Mouse (Mus musculus) left cerebral cortex, adult 9 months (tissue): ENCODE measurements at regions not wholly inside any gene's neighbourhood (a gene's known extent, or its start where the extent isn't known, plus 50 kb on each side); places are given as distances from the start of the nearest gene placed in this dataset.

ENCODE experiments used
- DNase-seq, 2 experiments: peaks; one replicate each; pipeline ENCODE4 v3.0.0; 2022; ENCODE audit warnings: low spot score in 2 of 2

- no peak for DNase-seq
Observed at GRCm38 (mm10) chr17:75756487-75756886, 204.7 kb upstream of the Fam98a start.

GRCm38 (mm10) chr17:75716458-75716857 is 164.7 kb upstream of the Fam98a start:
- no peak for DNase-seq

GRCm38 (mm10) chr17:75714578-75714977 is 162.8 kb upstream of the Fam98a start:
- no peak for DNase-seq

GRCm38 (mm10) chr17:75714059-75714458 is 162.3 kb upstream of the Fam98a start:
- no peak for DNase-seq

- peak; percentile 8 to 18 for DNase-seq
Observed at GRCm38 (mm10) chr17:75707687-75708086, 155.9 kb upstream of the Fam98a start.

GRCm38 (mm10) chr17:75705357-75705756 is 153.6 kb upstream of the Fam98a start:
- DNase-seq, result no peak

- DNase-seq, result no peak
Observed at GRCm38 (mm10) chr17:75703865-75704264, 152.1 kb upstream of the Fam98a start.

GRCm38 (mm10) chr17:75696729-75697103 is 145.0 kb upstream of the Fam98a start:
- DNase-seq, result no peak

GRCm38 (mm10) chr17:75696103-75696728 is 144.5 kb upstream of the Fam98a start:
- no peak for DNase-seq

GRCm38 (mm10) chr17:75685927-75686326 is 134.2 kb upstream of the Fam98a start:
- no peak for DNase-seq

- no peak for DNase-seq
Observed at GRCm38 (mm10) chr17:75646982-75647381, 95.2 kb upstream of the Fam98a start.

GRCm38 (mm10) chr17:75644698-75645097 is 93.0 kb upstream of the Fam98a start:
- DNase-seq, result no peak

GRCm38 (mm10) chr17:75642311-75642710 is 90.6 kb upstream of the Fam98a start:
- no peak for DNase-seq

- no peak for DNase-seq
Observed at GRCm38 (mm10) chr17:75641010-75641498, 89.3 kb upstream of the Fam98a start.

- DNase-seq, result no peak
Observed at GRCm38 (mm10) chr17:75640575-75640974, 88.8 kb upstream of the Fam98a start.

GRCm38 (mm10) chr17:75629857-75630256 is 78.1 kb upstream of the Fam98a start:
- DNase-seq, result peak in 1 of 2 experiments; percentile 9

- peak in 1 of 2 experiments; percentile 6 for DNase-seq
Observed at GRCm38 (mm10) chr17:75619472-75619871, 67.7 kb upstream of the Fam98a start.

- DNase-seq, result no peak
Observed at GRCm38 (mm10) chr17:75618514-75618913, 66.8 kb upstream of the Fam98a start.

- peak; percentile 3 to 35 for DNase-seq
Observed at GRCm38 (mm10) chr17:75617280-75617679, 65.5 kb upstream of the Fam98a start.

GRCm38 (mm10) chr17:75615335-75615734 is 63.6 kb upstream of the Fam98a start:
- DNase-seq, result peak in 1 of 2 experiments; percentile 23

- DNase-seq, result no peak
Observed at GRCm38 (mm10) chr17:75603417-75604086, 51.8 kb upstream of the Fam98a start.
